Mouse (Mus musculus) spleen, adult 12 weeks (tissue): ENCODE results near the gene Zc3h4.
A peak's percentile ranks its signal among the peaks of the same experiment; 100 is the strongest.

Experiments used
- DNase-seq: peaks from one replicate; pipeline ENCODE4 v3.0.0; 2022; ENCODE audit warnings: low spot score

Zc3h4 gene

GRCm38 (mm10) chr7:16399820-16400688 is 656 bp upstream of the Zc3h4 start:
- peak; percentile 95 for DNase-seq

GRCm38 (mm10) chr7:16401991-16402431 is 1.3 kb downstream of the Zc3h4 start:
- DNase-seq = peak; percentile 68

- no peak for DNase-seq
Measured at GRCm38 (mm10) chr7:16402449-16402848, 1.7 kb downstream of the Zc3h4 start.

GRCm38 (mm10) chr7:16402968-16403948 is 2.5 kb downstream of the Zc3h4 start:
- peak; percentile 33 for DNase-seq

- no peak for DNase-seq
Measured at GRCm38 (mm10) chr7:16404315-16405072, 3.8 kb downstream of the Zc3h4 start.

- DNase-seq = peak; percentile 20
Measured at GRCm38 (mm10) chr7:16405073-16405455, 4.4 kb downstream of the Zc3h4 start.

- peak; percentile 57 for DNase-seq
Measured at GRCm38 (mm10) chr7:16405516-16406351, 5.0 kb downstream of the Zc3h4 start.

GRCm38 (mm10) chr7:16406978-16407377 is 6.3 kb downstream of the Zc3h4 start:
- DNase-seq = no peak

GRCm38 (mm10) chr7:16411100-16411499 is 10.4 kb downstream of the Zc3h4 start:
- DNase-seq = no peak

- no peak for DNase-seq
Measured at GRCm38 (mm10) chr7:16412220-16412896, 11.6 kb downstream of the Zc3h4 start.

- DNase-seq = no peak
Measured at GRCm38 (mm10) chr7:16412930-16413329, 12.2 kb downstream of the Zc3h4 start.

- no peak for DNase-seq
Measured at GRCm38 (mm10) chr7:16415426-16415825, 14.7 kb downstream of the Zc3h4 start.

GRCm38 (mm10) chr7:16417141-16417771 is 16.5 kb downstream of the Zc3h4 start:
- no peak for DNase-seq

- DNase-seq = no peak
Measured at GRCm38 (mm10) chr7:16418713-16419112, 18.0 kb downstream of the Zc3h4 start.

GRCm38 (mm10) chr7:16420493-16421118 is 19.9 kb downstream of the Zc3h4 start:
- no peak for DNase-seq

GRCm38 (mm10) chr7:16422222-16422856 is 21.6 kb downstream of the Zc3h4 start:
- DNase-seq = no peak

- no peak for DNase-seq
Measured at GRCm38 (mm10) chr7:16423731-16424130, 23.0 kb downstream of the Zc3h4 start.

- DNase-seq = no peak
Measured at GRCm38 (mm10) chr7:16425721-16426120, 25.0 kb downstream of the Zc3h4 start.
